In the genomic region with DNA sequence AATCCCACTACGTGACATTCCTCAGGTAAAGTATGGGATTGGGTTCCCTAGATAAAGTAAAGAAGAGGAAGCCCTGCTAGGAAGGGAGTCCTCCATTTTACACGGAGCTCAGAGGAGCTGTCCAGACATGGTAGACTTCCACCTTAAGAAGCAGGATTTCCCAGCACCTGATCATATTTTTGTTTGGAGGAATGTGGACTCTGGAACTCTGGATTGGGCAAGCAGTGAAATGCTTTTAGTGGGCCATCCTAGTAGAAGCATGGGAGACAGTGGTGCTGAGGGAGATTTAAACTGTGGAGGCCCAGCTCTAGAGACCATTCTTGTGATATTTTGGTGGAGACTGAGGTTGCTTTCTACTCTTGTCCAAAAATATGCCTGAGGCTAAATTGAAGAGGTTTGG, we compare ENCODE assay signal across 25 mouse cellular contexts. TPM values are rescaled to one million over a fixed set of nuclear protein-coding genes. Genes with fewer than 3 reads are reported as not detected.
DNase-seq lines count a peak whose midpoint lies in the region; ATAC-seq and TF ChIP-seq lines count a peak whose summit lies in the region.
"Had no signal": no experiment of that assay in that cellular context is flagged by ENCODE, and none has a peak within 500 bp of the region (broad histone marks: within the 10 kb centered on the region; RNA-seq: fewer than 3 reads in every experiment).

No protein-coding gene starts in this region.

- TF ChIP-seq CTCF in liver, adult 2 months (IDR thresholded peaks at IDR 0.05; ENCODE audit: low read depth, low read length) = no peak

- 73% methylated on average over 2 of the region's 2 CpGs for WGBS in kidney, embryonic 15.5 days
- WGBS in liver, adult 2 months = 57% methylated on average over 2 of the region's 2 CpGs
- WGBS in liver, embryonic 12.5 days (ENCODE audit: insufficient replicate concordance) = 58% methylated on average over 2 of the region's 2 CpGs

- H3K4me3 ChIP-seq in kidney, embryonic 15.5 days (replicated peaks) = no peak overlapping the region
- H3K4me3 ChIP-seq in liver, adult 2 months (ENCODE audit: insufficient read depth, low read depth, low read length) = no peak overlapping the region
- no peak overlapping the region for H3K4me3 ChIP-seq in liver, embryonic 12.5 days
- H3K4me3 ChIP-seq: embryonic facial prominence, embryonic 10.5 days; embryonic facial prominence, embryonic 12.5 days; forebrain, embryonic 13.5 days had no signal

- no peak overlapping the region for H3K9ac ChIP-seq in kidney, embryonic 15.5 days
- H3K9ac ChIP-seq in liver, adult 2 months (ENCODE audit: low read depth, low read length) = no peak overlapping the region
- H3K9ac ChIP-seq in liver, embryonic 12.5 days = no peak overlapping the region
- H3K9ac ChIP-seq: embryonic facial prominence, embryonic 12.5 days; forebrain, embryonic 13.5 days had no signal

- ATAC-seq in kidney, embryonic 15.5 days (replicated peaks; ENCODE audit: low FRiP score) = no peak
- no peak for ATAC-seq in liver, embryonic 12.5 days
- ATAC-seq: activated CD4-positive, CD25-positive, alpha-beta regulatory T cell, adult 4 months; CD4-positive, CD25-positive, alpha-beta regulatory T cell, adult 4 months; forebrain, embryonic 13.5 days; Patski had no signal

- TF ChIP-seq POLR2A in liver, adult 2 months (IDR thresholded peaks at IDR 0.05; ENCODE audit: extremely low read depth, insufficient read depth, low read length) = no peak

- H3K9me3 ChIP-seq in kidney, embryonic 15.5 days (replicated peaks) = no peaks in the 10 kb centered on the region
- H3K9me3 ChIP-seq in liver, embryonic 12.5 days (replicated peaks) = no peaks in the 10 kb centered on the region
- H3K9me3 ChIP-seq: embryonic facial prominence, embryonic 10.5 days; embryonic facial prominence, embryonic 12.5 days; forebrain, embryonic 13.5 days; G1E had no signal

- H3K27me3 ChIP-seq in kidney, embryonic 15.5 days = no peaks in the 10 kb centered on the region
- H3K27me3 ChIP-seq in liver, adult 2 months (ENCODE audit: control insufficient read depth, insufficient read depth, low read length) = no peaks in the 10 kb centered on the region
- H3K27me3 ChIP-seq in liver, embryonic 12.5 days (replicated peaks) = no peaks in the 10 kb centered on the region
- H3K27me3 ChIP-seq: CH12.LX; embryonic facial prominence, embryonic 12.5 days; forebrain, embryonic 13.5 days; Patski had no signal

- no peaks in the 10 kb centered on the region; the same call in 1 of the 2 replicates for H3K79me2 ChIP-seq in liver, adult 2 months (ENCODE audit: control insufficient read depth, insufficient read depth, low read length)

- no peaks in the 10 kb centered on the region for H3K36me3 ChIP-seq in kidney, embryonic 15.5 days
- no peaks in the 10 kb centered on the region for H3K36me3 ChIP-seq in liver, adult 2 months (ENCODE audit: control insufficient read depth, insufficient read depth, low read length)
- no peaks in the 10 kb centered on the region for H3K36me3 ChIP-seq in liver, embryonic 12.5 days
- H3K36me3 ChIP-seq: embryonic facial prominence, embryonic 12.5 days had no signal

- H3K4me1 ChIP-seq in kidney, embryonic 15.5 days = no peaks in the 10 kb centered on the region; the same call in 1 of the 2 replicates
- H3K4me1 ChIP-seq in liver, adult 2 months (ENCODE audit: control insufficient read depth, insufficient read depth, low read length) = peaks cover 8% of the 10 kb centered on the region; the same call in 1 of the 2 replicates
- H3K4me1 ChIP-seq in liver, embryonic 12.5 days = peaks cover 9% of the 10 kb centered on the region
- H3K4me1 ChIP-seq: embryonic facial prominence, embryonic 10.5 days; embryonic facial prominence, embryonic 12.5 days; forebrain, embryonic 13.5 days had no signal

- DNase-seq in heart, adult 11 months = peak; percentile 23
- DNase-seq in heart, adult 18-20 months = no peak
- DNase-seq in kidney, adult 8-10 months = peak; percentile 15 to 33
- peak; percentile 5 for DNase-seq in kidney, postnatal 14 days
- DNase-seq in kidney, postnatal 10 days = no peak
- peak; percentile 84 for DNase-seq in liver, adult 2 months (ENCODE audit: extremely low read depth, low read depth, low spot score)
- DNase-seq: adrenal gland, adult 8-10 months; adrenal gland, postnatal 14 days; adrenal gland, postnatal 36 days; B cell, adult 2 months; cerebellum, adult 11-12 months; cerebellum, adult 2 months; cerebellum, adult 9-10 months; cerebellum, postnatal 10 days; cerebellum, postnatal 25 days had no signal

- H3K4me2 ChIP-seq in kidney, embryonic 15.5 days = no peak overlapping the region
- no peak overlapping the region for H3K4me2 ChIP-seq in liver, embryonic 12.5 days
- H3K4me2 ChIP-seq: embryonic facial prominence, embryonic 12.5 days; forebrain, embryonic 13.5 days had no signal

- H3K27ac ChIP-seq in kidney, embryonic 15.5 days = no peak overlapping the region
- H3K27ac ChIP-seq in liver, adult 2 months (replicated peaks; ENCODE audit: insufficient read depth, low read depth, low read length) = 0 out of 2 replicates have a peak overlapping the region, but pooled peaks have one; percentile 44
- H3K27ac ChIP-seq in liver, embryonic 12.5 days = no peak overlapping the region
- H3K27ac ChIP-seq: embryonic facial prominence, embryonic 10.5 days; embryonic facial prominence, embryonic 12.5 days; forebrain, embryonic 13.5 days had no signal

RNA-seq across cellular contexts. Expression of a gene that starts 49.3 kb away (rescaled TPM):
- total RNA-seq in heart, adult 18-20 months (2021) = 10 to 100 TPM; 18.5 to 19.3 TPM
- polyA plus RNA-seq in kidney, embryonic 15.5 days (2015; fragmentation: Nextera tagmentation; extraction: Ambion mirVana) = 3.0 and 3.8 TPM in 2 replicates
- 5.6 and 6.8 TPM in 2 replicates for total RNA-seq in liver, adult 2 months (2014; rRNA removed)
- 3.8 and 4.9 TPM in 2 replicates for polyA plus RNA-seq in liver, adult 2 months (2012; rRNA removed)
- polyA plus RNA-seq in liver, embryonic 12.5 days (2016; fragmentation: Nextera tagmentation; extraction: Ambion mirVana) = 2.3 and 2.8 TPM in 2 replicates

RNA-seq across cellular contexts. Expression of a gene that starts 59.3 kb away (rescaled TPM):
- total RNA-seq in heart, adult 18-20 months (2021) = 1 to 10 TPM; 4.7 to 5.3 TPM
- 19.3 and 21.6 TPM in 2 replicates for polyA plus RNA-seq in kidney, embryonic 15.5 days (2015; fragmentation: Nextera tagmentation; extraction: Ambion mirVana)
- 12.4 and 13.0 TPM in 2 replicates for total RNA-seq in liver, adult 2 months (2014; rRNA removed)
- polyA plus RNA-seq in liver, adult 2 months (2012; rRNA removed) = not detected in 2 replicates
- 10.2 and 10.9 TPM in 2 replicates for polyA plus RNA-seq in liver, embryonic 12.5 days (2016; fragmentation: Nextera tagmentation; extraction: Ambion mirVana)
- polyA plus RNA-seq: G1E had no signal

RNA-seq across cellular contexts. Expression of a gene that starts 59.6 kb away (rescaled TPM):
- total RNA-seq in heart, adult 18-20 months (2021) = 100 to 1,000 TPM; 154 to 162 TPM
- polyA plus RNA-seq in kidney, embryonic 15.5 days (2015; fragmentation: Nextera tagmentation; extraction: Ambion mirVana) = 382 and 415 TPM in 2 replicates
- total RNA-seq in liver, adult 2 months (2014; rRNA removed) = 42.4 and 53.5 TPM in 2 replicates
- polyA plus RNA-seq in liver, adult 2 months (2012; rRNA removed) = 15.9 and 18.5 TPM in 2 replicates
- 219 and 222 TPM in 2 replicates for polyA plus RNA-seq in liver, embryonic 12.5 days (2016; fragmentation: Nextera tagmentation; extraction: Ambion mirVana)

Comparison
In these comparisons a context has a peak if more than half of its experiments do, and no peak if none do; other contexts are left out.
1. DNase-seq: peak in heart, adult 11 months (single experiment), kidney, adult 8-10 months (2 of 2), kidney, postnatal 14 days (single experiment) and liver, adult 2 months (single experiment); none in heart, adult 18-20 months (0 of 2) and kidney, postnatal 10 days (single experiment).
2. RNA of a gene that starts 59.3 kb away (polyA plus RNA-seq): 19.3 to 21.6 TPM in kidney, embryonic 15.5 days and 10.2 to 10.9 TPM in liver, embryonic 12.5 days; not detected in liver, adult 2 months; every median in the first group is over 10 times any median in the second.
3. RNA of a gene that starts 59.6 kb away (polyA plus RNA-seq): 382 to 415 TPM in kidney, embryonic 15.5 days and 219 to 222 TPM in liver, embryonic 12.5 days; 15.9 to 18.5 TPM in liver, adult 2 months; every median in the first group is over 10 times any median in the second.